In the genomic region with DNA sequence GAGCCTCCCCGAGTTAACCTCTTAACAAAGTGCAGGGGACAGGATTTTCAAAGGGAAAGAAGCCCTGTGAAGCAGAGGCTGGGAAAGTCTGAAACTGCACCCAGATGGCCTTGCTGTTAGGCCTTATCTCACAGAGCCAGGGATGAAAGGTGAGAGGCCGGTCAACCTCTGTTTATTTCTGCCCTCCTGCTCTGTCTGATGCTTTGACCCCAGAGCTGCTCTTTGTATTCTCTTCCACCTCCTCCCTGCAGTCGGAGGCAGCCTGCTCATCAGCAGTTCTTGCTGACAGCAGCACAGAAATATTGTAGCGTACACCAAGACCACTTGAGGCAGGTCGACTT, we compare ENCODE assay signal across 12 mouse cellular contexts.
A peak's percentile ranks its signal among the peaks of the same experiment; 100 is the strongest.
DNase-seq lines count a peak whose midpoint lies in the region; ATAC-seq and TF ChIP-seq lines count a peak whose summit lies in the region.
"Had no signal": no experiment of that assay in that cellular context is flagged by ENCODE, and none has a peak within 500 bp of the region (broad histone marks: within the 10 kb centered on the region; RNA-seq: fewer than 3 reads in every experiment).

No protein-coding gene starts in this region.

- no peak overlapping the region for H3K4me2 ChIP-seq in forebrain, embryonic 11.5 days (ENCODE audit: low read depth, low read length, severe bottlenecking)
- H3K4me2 ChIP-seq in forebrain, embryonic 14.5 days (ENCODE audit: low read length): no peak overlapping the region
- no peak overlapping the region for H3K4me2 ChIP-seq in neural tube, embryonic 11.5 days (ENCODE audit: low read depth)
- 0 out of 2 replicates have a peak overlapping the region, but pooled peaks have one; percentile 2 for H3K4me2 ChIP-seq in stomach, embryonic 15.5 days
- H3K4me2 ChIP-seq: limb, embryonic 12.5 days; midbrain, embryonic 15.5 days had no signal

- no peaks in the 10 kb centered on the region for H3K36me3 ChIP-seq in forebrain, embryonic 11.5 days (ENCODE audit: control insufficient read depth, insufficient read depth, low read length)
- H3K36me3 ChIP-seq in forebrain, embryonic 14.5 days (ENCODE audit: control insufficient read depth, insufficient read depth, low read length): no peaks in the 10 kb centered on the region
- H3K36me3 ChIP-seq in neural tube, embryonic 11.5 days (ENCODE audit: control insufficient read depth, insufficient read depth, low read length): no peaks in the 10 kb centered on the region
- H3K36me3 ChIP-seq in liver, adult 2 months (ENCODE audit: control insufficient read depth, insufficient read depth, low read length): no peaks in the 10 kb centered on the region
- no peaks in the 10 kb centered on the region for H3K36me3 ChIP-seq in stomach, embryonic 15.5 days
- H3K36me3 ChIP-seq: limb, embryonic 12.5 days; midbrain, embryonic 15.5 days had no signal

- peak overlapping the region; percentile 37; the same call in 1 of the 2 replicates for H3K27ac ChIP-seq in forebrain, embryonic 11.5 days (ENCODE audit: low read depth, low read length)
- H3K27ac ChIP-seq in forebrain, embryonic 14.5 days (ENCODE audit: low read depth, low read length): no peak overlapping the region
- no peak overlapping the region for H3K27ac ChIP-seq in neural tube, embryonic 11.5 days (ENCODE audit: low read depth, low read length)
- H3K27ac ChIP-seq in liver, adult 2 months (replicated peaks; ENCODE audit: insufficient read depth, low read depth, low read length): no peak overlapping the region
- 0 out of 2 replicates have a peak overlapping the region, but pooled peaks have one; percentile 11 for H3K27ac ChIP-seq in stomach, embryonic 15.5 days
- H3K27ac ChIP-seq: limb, embryonic 12.5 days; midbrain, embryonic 15.5 days had no signal

- no peak overlapping the region for H3K4me3 ChIP-seq in forebrain, embryonic 11.5 days (ENCODE audit: low read depth, low read length)
- H3K4me3 ChIP-seq in forebrain, embryonic 14.5 days (ENCODE audit: low read depth, low read length): no peak overlapping the region
- H3K4me3 ChIP-seq in neural tube, embryonic 11.5 days (ENCODE audit: low read depth, low read length): no peak overlapping the region
- H3K4me3 ChIP-seq in liver, adult 2 months (ENCODE audit: insufficient read depth, low read depth, low read length): no peak overlapping the region
- H3K4me3 ChIP-seq in stomach, embryonic 15.5 days (replicated peaks): no peak overlapping the region
- H3K4me3 ChIP-seq: limb, embryonic 12.5 days; midbrain, embryonic 15.5 days had no signal

- no peak for TF ChIP-seq POLR2A in liver, adult 2 months (IDR thresholded peaks at IDR 0.05; ENCODE audit: extremely low read depth, insufficient read depth, low read length)

- H3K9ac ChIP-seq in forebrain, embryonic 11.5 days (ENCODE audit: low read length): 0 out of 2 replicates have a peak overlapping the region, but pooled peaks have one; percentile 20
- H3K9ac ChIP-seq in forebrain, embryonic 14.5 days (ENCODE audit: low read length): no peak overlapping the region
- no peak overlapping the region for H3K9ac ChIP-seq in neural tube, embryonic 11.5 days (ENCODE audit: low read length)
- H3K9ac ChIP-seq in liver, adult 2 months (ENCODE audit: low read depth, low read length): no peak overlapping the region
- no peak overlapping the region for H3K9ac ChIP-seq in stomach, embryonic 15.5 days
- H3K9ac ChIP-seq: limb, embryonic 12.5 days; midbrain, embryonic 15.5 days had no signal

- WGBS in forebrain, embryonic 11.5 days: 33% methylated on average over 5 of the region's 5 CpGs
- WGBS in forebrain, embryonic 14.5 days: 28% methylated on average over 5 of the region's 5 CpGs
- WGBS in neural tube, embryonic 11.5 days: 7% methylated on average over 5 of the region's 5 CpGs
- WGBS in liver, adult 2 months: 16% methylated on average over 5 of the region's 5 CpGs
- 21% methylated on average over 5 of the region's 5 CpGs for WGBS in stomach, embryonic 15.5 days

- TF ChIP-seq CTCF in liver, adult 2 months (IDR thresholded peaks at IDR 0.05; ENCODE audit: low read depth, low read length): no peak

- no peak for ATAC-seq in forebrain, embryonic 11.5 days (replicated peaks; ENCODE audit: low FRiP score)
- no peak for ATAC-seq in forebrain, embryonic 14.5 days
- ATAC-seq in neural tube, embryonic 11.5 days (ENCODE audit: insufficient read depth, low FRiP score, low TSS enrichment): no peak
- ATAC-seq in stomach, embryonic 15.5 days (ENCODE audit: insufficient read depth, low FRiP score, low read depth): peak; percentile 95
- ATAC-seq: midbrain, embryonic 15.5 days had no signal

- no peak for DNase-seq in forebrain, embryonic 11.5 days (ENCODE audit: low spot score)
- no peak for DNase-seq in forebrain, embryonic 14.5 days (ENCODE audit: low spot score)
- peak; percentile 27 for DNase-seq in neural tube, embryonic 11.5 days (ENCODE audit: low spot score)
- DNase-seq in neural tube, embryonic 10.5 days (ENCODE audit: extremely low spot score, low spot score): no peak
- DNase-seq in liver, adult 2 months (ENCODE audit: extremely low read depth, low read depth, low spot score): peak; percentile 85
- DNase-seq in thymus, postnatal 0 days (ENCODE audit: low spot score): no peak
- DNase-seq in cerebellum, adult 9-10 months: no peak
- DNase-seq: adrenal gland, postnatal 14 days; cerebellum, postnatal 36 days had no signal

- H3K4me1 ChIP-seq in forebrain, embryonic 11.5 days (replicated peaks; ENCODE audit: control insufficient read depth, insufficient read depth, low read length): no peaks in the 10 kb centered on the region
- H3K4me1 ChIP-seq in forebrain, embryonic 14.5 days (ENCODE audit: control insufficient read depth, insufficient read depth, low read length): peaks cover 5% of the 10 kb centered on the region; the same call in 1 of the 2 replicates
- peaks cover 7% of the 10 kb centered on the region; the same call in 1 of the 2 replicates for H3K4me1 ChIP-seq in neural tube, embryonic 11.5 days (ENCODE audit: control insufficient read depth, insufficient read depth, low read length)
- peaks cover 5% of the 10 kb centered on the region for H3K4me1 ChIP-seq in liver, adult 2 months (ENCODE audit: control insufficient read depth, insufficient read depth, low read length)
- H3K4me1 ChIP-seq in stomach, embryonic 15.5 days: peaks cover 10% of the 10 kb centered on the region; the same call in 1 of the 2 replicates

- H3K9me3 ChIP-seq in forebrain, embryonic 11.5 days (ENCODE audit: control insufficient read depth, low read length): no peaks in the 10 kb centered on the region
- no peaks in the 10 kb centered on the region for H3K9me3 ChIP-seq in forebrain, embryonic 14.5 days (replicated peaks; ENCODE audit: control insufficient read depth, low read length)
- no peaks in the 10 kb centered on the region for H3K9me3 ChIP-seq in neural tube, embryonic 11.5 days (ENCODE audit: control insufficient read depth, low read length)
- no peaks in the 10 kb centered on the region for H3K9me3 ChIP-seq in stomach, embryonic 15.5 days
- H3K9me3 ChIP-seq: limb, embryonic 12.5 days; midbrain, embryonic 15.5 days had no signal

- H3K27me3 ChIP-seq in forebrain, embryonic 11.5 days (ENCODE audit: control insufficient read depth, insufficient read depth, low read length): no peaks in the 10 kb centered on the region
- H3K27me3 ChIP-seq in forebrain, embryonic 14.5 days (replicated peaks; ENCODE audit: control insufficient read depth, insufficient read depth, low read length): no peaks in the 10 kb centered on the region
- no peaks in the 10 kb centered on the region for H3K27me3 ChIP-seq in neural tube, embryonic 11.5 days (ENCODE audit: control insufficient read depth, insufficient read depth, low read length)
- H3K27me3 ChIP-seq in liver, adult 2 months (ENCODE audit: control insufficient read depth, insufficient read depth, low read length): no peaks in the 10 kb centered on the region
- H3K27me3 ChIP-seq in stomach, embryonic 15.5 days (replicated peaks): no peaks in the 10 kb centered on the region
- H3K27me3 ChIP-seq: midbrain, embryonic 15.5 days had no signal

- H3K79me2 ChIP-seq in liver, adult 2 months (ENCODE audit: control insufficient read depth, insufficient read depth, low read length): no peaks in the 10 kb centered on the region

Comparison
In these comparisons a context has a peak if more than half of its experiments do, and no peak if none do; other contexts are left out.
1. DNase-seq: peak in neural tube, embryonic 11.5 days (single experiment) and liver, adult 2 months (single experiment); none in forebrain, embryonic 11.5 days (single experiment), forebrain, embryonic 14.5 days (single experiment), neural tube, embryonic 10.5 days (single experiment), thymus, postnatal 0 days (single experiment) and cerebellum, adult 9-10 months (single experiment).
2. H3K27ac ChIP-seq: peak in forebrain, embryonic 11.5 days (single experiment) and stomach, embryonic 15.5 days (single experiment); none in forebrain, embryonic 14.5 days (single experiment), neural tube, embryonic 11.5 days (single experiment) and liver, adult 2 months (single experiment).